Mouse (Mus musculus): ENCODE data around the gene Lgi2. TPM values are rescaled to one million over a fixed set of nuclear protein-coding genes. Genes with fewer than 3 reads are reported as not detected.

Gene Lgi2
- polyA plus RNA-seq (2015; fragmentation: Nextera tagmentation; extraction: Ambion mirVana) = 7.2 and 8.0 TPM in 2 replicates

GRCm38 (mm10) chr5:52565813-52566531, at the start of gene Lgi2:
TSS of gene Lgi2 (minus strand) at chr5:52566462.
- Histone ChIP-seq H3K4me1 (ENCODE audit: control insufficient read depth, insufficient read depth, low read length) (peaks cover 4% of the 10 kb centered on the region; the same call in 1 of the 2 replicates), H3K9me3 (replicated peaks; ENCODE audit: control insufficient read depth, low read length) (no peaks in the 10 kb centered on the region), H3K9ac (ENCODE audit: low read length) (peak within 1 kb of the TSS; percentile 85), H3K4me3 (replicated peaks; ENCODE audit: low read length) (peak within 1 kb of the TSS; percentile 66), H3K4me2 (ENCODE audit: low read depth, low read length) (peak within 1 kb of the TSS; percentile 90), H3K27ac (ENCODE audit: low read length) (peak within 1 kb of the TSS; percentile 65), H3K27me3 (ENCODE audit: control insufficient read depth, insufficient read depth, low read length) (no peaks in the 10 kb centered on the region), H3K36me3 (ENCODE audit: control insufficient read depth, insufficient read depth, low read length) (no peaks in the 10 kb centered on the region)
- WGBS = under 1% methylated on average over 76 of the region's 83 CpGs
- ATAC-seq (ENCODE audit: insufficient read depth, low FRiP score) = peak; percentile 72; the same call in 1 of the 2 replicates

- no peaks in the 10 kb centered on the region for H3K27me3 ChIP-seq (ENCODE audit: control insufficient read depth, insufficient read depth, low read length)
- 57% methylated on average over 9 of the region's 9 CpGs for WGBS
Measured at GRCm38 (mm10) chr5:52615421-52615820, 49.2 kb upstream of the Lgi2 start.

GRCm38 (mm10) chr5:52614686-52615085, 48.4 kb upstream of the Lgi2 start:
- WGBS = 76% methylated on average over 4 of the region's 4 CpGs
- H3K27me3 ChIP-seq (ENCODE audit: control insufficient read depth, insufficient read depth, low read length) = no peaks in the 10 kb centered on the region
- no peak for ATAC-seq (ENCODE audit: insufficient read depth, low FRiP score)
- H3K4me2 ChIP-seq (ENCODE audit: low read depth, low read length) = no peak overlapping the region
- H3K9ac ChIP-seq (ENCODE audit: low read length) = no peak overlapping the region
- peak overlapping the region; percentile 78 for H3K27ac ChIP-seq (ENCODE audit: low read length)
- H3K4me3 ChIP-seq (replicated peaks; ENCODE audit: low read length) = no peak overlapping the region
- H3K9me3 ChIP-seq (replicated peaks; ENCODE audit: control insufficient read depth, low read length) = no peaks in the 10 kb centered on the region
- peaks cover 39% of the 10 kb centered on the region for H3K4me1 ChIP-seq (ENCODE audit: control insufficient read depth, insufficient read depth, low read length)
- no peaks in the 10 kb centered on the region for H3K36me3 ChIP-seq (ENCODE audit: control insufficient read depth, insufficient read depth, low read length)

More at GRCm38 (mm10) chr5:52615421-52615820, 49.2 kb upstream of the Lgi2 start:
- Histone ChIP-seq H3K36me3 (ENCODE audit: control insufficient read depth, insufficient read depth, low read length) (no peaks in the 10 kb centered on the region), H3K4me2 (ENCODE audit: low read depth, low read length) (no peak overlapping the region), H3K27ac (ENCODE audit: low read length) (peak overlapping the region; percentile 78), H3K9ac (ENCODE audit: low read length) (peak overlapping the region; percentile 29; the same call in 1 of the 2 replicates), H3K9me3 (replicated peaks; ENCODE audit: control insufficient read depth, low read length) (no peaks in the 10 kb centered on the region), H3K4me1 (ENCODE audit: control insufficient read depth, insufficient read depth, low read length) (peaks cover 33% of the 10 kb centered on the region), H3K4me3 (replicated peaks; ENCODE audit: low read length) (no peak overlapping the region)
- no peak for ATAC-seq (ENCODE audit: insufficient read depth, low FRiP score)

GRCm38 (mm10) chr5:52612776-52613175, 46.5 kb upstream of the Lgi2 start:
- no peak overlapping the region for H3K27ac ChIP-seq (ENCODE audit: low read length)

GRCm38 (mm10) chr5:52611315-52611895, 45.1 kb upstream of the Lgi2 start:
- H3K4me1 ChIP-seq (ENCODE audit: control insufficient read depth, insufficient read depth, low read length) = peaks cover 23% of the 10 kb centered on the region
- 63% methylated on average over 10 of the region's 10 CpGs for WGBS
- no peaks in the 10 kb centered on the region for H3K36me3 ChIP-seq (ENCODE audit: control insufficient read depth, insufficient read depth, low read length)
- peak overlapping the region; percentile 66 for H3K27ac ChIP-seq (ENCODE audit: low read length)
- no peak for ATAC-seq (ENCODE audit: insufficient read depth, low FRiP score)
- no peaks in the 10 kb centered on the region for H3K9me3 ChIP-seq (replicated peaks; ENCODE audit: control insufficient read depth, low read length)
- no peaks in the 10 kb centered on the region for H3K27me3 ChIP-seq (ENCODE audit: control insufficient read depth, insufficient read depth, low read length)
- no peak overlapping the region for H3K4me3 ChIP-seq (replicated peaks; ENCODE audit: low read length)
- H3K9ac ChIP-seq (ENCODE audit: low read length) = 0 out of 2 replicates have a peak overlapping the region, but pooled peaks have one; percentile 13
- H3K4me2 ChIP-seq (ENCODE audit: low read depth, low read length) = no peak overlapping the region

More at GRCm38 (mm10) chr5:52612776-52613175, 46.5 kb upstream of the Lgi2 start:
- H3K4me2 ChIP-seq (ENCODE audit: low read depth, low read length) = no peak overlapping the region
- ATAC-seq (ENCODE audit: insufficient read depth, low FRiP score) = no peak
- no peaks in the 10 kb centered on the region for H3K9me3 ChIP-seq (replicated peaks; ENCODE audit: control insufficient read depth, low read length)
- no peak overlapping the region for H3K9ac ChIP-seq (ENCODE audit: low read length)
- no peaks in the 10 kb centered on the region for H3K36me3 ChIP-seq (ENCODE audit: control insufficient read depth, insufficient read depth, low read length)
- no peaks in the 10 kb centered on the region for H3K27me3 ChIP-seq (ENCODE audit: control insufficient read depth, insufficient read depth, low read length)
- 85% methylated on average over 8 of the region's 8 CpGs for WGBS
- H3K4me1 ChIP-seq (ENCODE audit: control insufficient read depth, insufficient read depth, low read length) = peaks cover 33% of the 10 kb centered on the region
- no peak overlapping the region for H3K4me3 ChIP-seq (replicated peaks; ENCODE audit: low read length)

- H3K4me2 ChIP-seq (ENCODE audit: low read depth, low read length) = no peak overlapping the region
- no peaks in the 10 kb centered on the region for H3K36me3 ChIP-seq (ENCODE audit: control insufficient read depth, insufficient read depth, low read length)
- H3K9ac ChIP-seq (ENCODE audit: low read length) = no peak overlapping the region
- ATAC-seq (ENCODE audit: insufficient read depth, low FRiP score) = no peak
- peak overlapping the region; percentile 66; the same call in 1 of the 2 replicates for H3K27ac ChIP-seq (ENCODE audit: low read length)
- peaks cover 12% of the 10 kb centered on the region for H3K4me1 ChIP-seq (ENCODE audit: control insufficient read depth, insufficient read depth, low read length)
- 67% methylated on average over 4 of the region's 4 CpGs for WGBS
- H3K4me3 ChIP-seq (replicated peaks; ENCODE audit: low read length) = no peak overlapping the region
- H3K9me3 ChIP-seq (replicated peaks; ENCODE audit: control insufficient read depth, low read length) = no peaks in the 10 kb centered on the region
- H3K27me3 ChIP-seq (ENCODE audit: control insufficient read depth, insufficient read depth, low read length) = no peaks in the 10 kb centered on the region
Measured at GRCm38 (mm10) chr5:52610306-52610705, 44.0 kb upstream of the Lgi2 start.

- ATAC-seq (ENCODE audit: insufficient read depth, low FRiP score) = no peak
- H3K4me2 ChIP-seq (ENCODE audit: low read depth, low read length) = no peak overlapping the region
- H3K36me3 ChIP-seq (ENCODE audit: control insufficient read depth, insufficient read depth, low read length) = no peaks in the 10 kb centered on the region
- H3K27ac ChIP-seq (ENCODE audit: low read length) = 0 out of 2 replicates have a peak overlapping the region, but pooled peaks have one; percentile 9
- H3K9ac ChIP-seq (ENCODE audit: low read length) = no peak overlapping the region
- H3K4me3 ChIP-seq (replicated peaks; ENCODE audit: low read length) = no peak overlapping the region
- WGBS = 63% methylated on average over 10 of the region's 10 CpGs
- H3K9me3 ChIP-seq (replicated peaks; ENCODE audit: control insufficient read depth, low read length) = no peaks in the 10 kb centered on the region
- no peaks in the 10 kb centered on the region for H3K27me3 ChIP-seq (ENCODE audit: control insufficient read depth, insufficient read depth, low read length)
- peaks cover 7% of the 10 kb centered on the region; the same call in 1 of the 2 replicates for H3K4me1 ChIP-seq (ENCODE audit: control insufficient read depth, insufficient read depth, low read length)
Measured at GRCm38 (mm10) chr5:52609672-52610071, 43.4 kb upstream of the Lgi2 start.

GRCm38 (mm10) chr5:52604582-52605041, 38.4 kb upstream of the Lgi2 start:
- H3K27ac ChIP-seq (ENCODE audit: low read length) = peak overlapping the region; percentile 26
- H3K36me3 ChIP-seq (ENCODE audit: control insufficient read depth, insufficient read depth, low read length) = no peaks in the 10 kb centered on the region
- no peak overlapping the region for H3K4me2 ChIP-seq (ENCODE audit: low read depth, low read length)
- H3K9me3 ChIP-seq (replicated peaks; ENCODE audit: control insufficient read depth, low read length) = no peaks in the 10 kb centered on the region
- peak; percentile 91 for ATAC-seq (ENCODE audit: insufficient read depth, low FRiP score)
- H3K9ac ChIP-seq (ENCODE audit: low read length) = no peak overlapping the region
- no peaks in the 10 kb centered on the region; the same call in 1 of the 2 replicates for H3K4me1 ChIP-seq (ENCODE audit: control insufficient read depth, insufficient read depth, low read length)
- H3K4me3 ChIP-seq (replicated peaks; ENCODE audit: low read length) = no peak overlapping the region
- WGBS = 39% methylated on average over 6 of the region's 6 CpGs
- no peaks in the 10 kb centered on the region for H3K27me3 ChIP-seq (ENCODE audit: control insufficient read depth, insufficient read depth, low read length)

- Histone ChIP-seq H3K4me1 (ENCODE audit: control insufficient read depth, insufficient read depth, low read length) (no peaks in the 10 kb centered on the region), H3K4me3 (replicated peaks; ENCODE audit: low read length) (no peak overlapping the region), H3K9ac (ENCODE audit: low read length) (no peak overlapping the region), H3K9me3 (replicated peaks; ENCODE audit: control insufficient read depth, low read length) (no peaks in the 10 kb centered on the region), H3K27me3 (ENCODE audit: control insufficient read depth, insufficient read depth, low read length) (no peaks in the 10 kb centered on the region), H3K4me2 (ENCODE audit: low read depth, low read length) (no peak overlapping the region), H3K36me3 (ENCODE audit: control insufficient read depth, insufficient read depth, low read length) (no peaks in the 10 kb centered on the region), H3K27ac (ENCODE audit: low read length) (no peak overlapping the region)
- no peak for ATAC-seq (ENCODE audit: insufficient read depth, low FRiP score)
- 84% methylated on average over 9 of the region's 9 CpGs for WGBS
Measured at GRCm38 (mm10) chr5:52590612-52591011, 24.4 kb upstream of the Lgi2 start.

Data from stomach, embryonic 16.5 days (tissue).